Mouse (Mus musculus): ENCODE measurements around the gene Fosl2. TPM values are rescaled to one million over a fixed set of nuclear protein-coding genes. Genes with fewer than 3 reads are reported as not detected.

Gene Fosl2
- polyA plus RNA-seq, 1 experiment from 2014 or later, result 0.48 TPM

- ATAC-seq (ENCODE audit: insufficient read depth, low FRiP score, low TSS enrichment) (no peak), DNase-seq (ENCODE audit: low spot score) (no peak)
- H3K4me2 ChIP-seq (ENCODE audit: low read depth), result no peak overlapping the region
- H3K27me3 ChIP-seq (ENCODE audit: control insufficient read depth, insufficient read depth, low read length), result peaks cover 31% of the 10 kb centered on the region
- no peaks in the 10 kb centered on the region for H3K36me3 ChIP-seq (ENCODE audit: control insufficient read depth, insufficient read depth, low read length)
- WGBS, result 75% methylated on average over 10 of the region's 10 CpGs
- H3K4me1 ChIP-seq (ENCODE audit: control insufficient read depth, insufficient read depth, low read length), result peaks cover 12% of the 10 kb centered on the region; the same call in 1 of the 2 replicates
- H3K27ac ChIP-seq (ENCODE audit: low read depth, low read length), result no peak overlapping the region
- H3K4me3 ChIP-seq (ENCODE audit: low read depth, low read length), result no peak overlapping the region
- H3K9me3 ChIP-seq (ENCODE audit: control insufficient read depth, low read length), result no peaks in the 10 kb centered on the region
- no peak overlapping the region for H3K9ac ChIP-seq (ENCODE audit: low read length)
These were observed 3.0 kb downstream of the Fosl2 start for GRCm38 (mm10) chr5:32138446-32139195.

GRCm38 (mm10) chr5:32139516-32140037 is 4.0 kb downstream of the Fosl2 start:
- no peaks in the 10 kb centered on the region for H3K36me3 ChIP-seq (ENCODE audit: control insufficient read depth, insufficient read depth, low read length)
- H3K27ac ChIP-seq (ENCODE audit: low read depth, low read length), result no peak overlapping the region
- H3K4me1 ChIP-seq (ENCODE audit: control insufficient read depth, insufficient read depth, low read length), result peaks cover 12% of the 10 kb centered on the region; the same call in 1 of the 2 replicates
- ATAC-seq (ENCODE audit: insufficient read depth, low FRiP score, low TSS enrichment), result no peak
- DNase-seq (ENCODE audit: low spot score), result peak; percentile 30
- no peak overlapping the region for H3K4me2 ChIP-seq (ENCODE audit: low read depth)
- H3K9me3 ChIP-seq (ENCODE audit: control insufficient read depth, low read length), result no peaks in the 10 kb centered on the region
- H3K4me3 ChIP-seq (ENCODE audit: low read depth, low read length), result no peak overlapping the region
- no peak overlapping the region for H3K9ac ChIP-seq (ENCODE audit: low read length)
- peaks cover 27% of the 10 kb centered on the region for H3K27me3 ChIP-seq (ENCODE audit: control insufficient read depth, insufficient read depth, low read length)
- 46% methylated on average over 9 of the region's 9 CpGs for WGBS

DNA sequence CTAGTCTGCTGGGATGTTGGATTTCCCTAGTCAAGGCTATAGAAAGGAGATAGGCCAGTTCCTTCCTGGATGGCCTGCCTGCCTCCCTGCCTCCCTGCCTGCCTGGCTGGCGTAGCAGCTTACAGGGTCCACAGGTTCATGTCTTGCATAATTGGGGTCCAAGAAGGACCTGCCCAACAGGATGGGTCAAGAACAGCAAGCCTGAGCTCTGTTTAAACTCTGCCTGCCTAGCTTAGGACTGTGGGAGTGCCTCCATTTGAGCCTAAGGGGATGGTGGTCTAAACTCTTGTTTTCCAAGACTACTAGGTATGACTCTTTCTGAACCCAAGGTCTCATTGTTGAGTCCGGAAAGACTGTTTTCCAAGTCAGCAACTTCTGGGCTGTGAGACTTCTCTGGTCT is 6.3 kb downstream of the Fosl2 start:
- Histone ChIP-seq H3K4me1 (ENCODE audit: control insufficient read depth, insufficient read depth, low read length) (peaks cover 6% of the 10 kb centered on the region; the same call in 1 of the 2 replicates), H3K27ac (ENCODE audit: low read depth, low read length) (no peak overlapping the region), H3K4me2 (ENCODE audit: low read depth) (no peak overlapping the region), H3K36me3 (ENCODE audit: control insufficient read depth, insufficient read depth, low read length) (no peaks in the 10 kb centered on the region), H3K4me3 (ENCODE audit: low read depth, low read length) (no peak overlapping the region), H3K27me3 (ENCODE audit: control insufficient read depth, insufficient read depth, low read length) (peaks cover 13% of the 10 kb centered on the region), H3K9me3 (ENCODE audit: control insufficient read depth, low read length) (no peaks in the 10 kb centered on the region), H3K9ac (ENCODE audit: low read length) (no peak overlapping the region)
- 92% methylated on average over 2 of the region's 2 CpGs for WGBS
- ATAC-seq (ENCODE audit: insufficient read depth, low FRiP score, low TSS enrichment) (no peak), DNase-seq (ENCODE audit: low spot score) (no peak)

GRCm38 (mm10) chr5:32143433-32143970 is 7.9 kb downstream of the Fosl2 start:
- Histone ChIP-seq H3K4me2 (ENCODE audit: low read depth) (no peak overlapping the region), H3K27ac (ENCODE audit: low read depth, low read length) (no peak overlapping the region), H3K27me3 (ENCODE audit: control insufficient read depth, insufficient read depth, low read length) (peaks cover 2% of the 10 kb centered on the region; the same call in 1 of the 2 replicates), H3K36me3 (ENCODE audit: control insufficient read depth, insufficient read depth, low read length) (no peaks in the 10 kb centered on the region), H3K4me3 (ENCODE audit: low read depth, low read length) (no peak overlapping the region), H3K9me3 (ENCODE audit: control insufficient read depth, low read length) (no peaks in the 10 kb centered on the region), H3K9ac (ENCODE audit: low read length) (no peak overlapping the region), H3K4me1 (ENCODE audit: control insufficient read depth, insufficient read depth, low read length) (peaks cover 6% of the 10 kb centered on the region; the same call in 1 of the 2 replicates)
- ATAC-seq (ENCODE audit: insufficient read depth, low FRiP score, low TSS enrichment) (no peak), DNase-seq (ENCODE audit: low spot score) (no peak)
- 69% methylated on average over 13 of the region's 13 CpGs for WGBS

GRCm38 (mm10) chr5:32146281-32146680 is 10.7 kb downstream of the Fosl2 start:
- ATAC-seq (ENCODE audit: insufficient read depth, low FRiP score, low TSS enrichment) (no peak), DNase-seq (ENCODE audit: low spot score) (no peak)
- no peaks in the 10 kb centered on the region for H3K9me3 ChIP-seq (ENCODE audit: control insufficient read depth, low read length)
- no peak overlapping the region for H3K9ac ChIP-seq (ENCODE audit: low read length)
- no peak overlapping the region for H3K4me2 ChIP-seq (ENCODE audit: low read depth)
- H3K4me3 ChIP-seq (ENCODE audit: low read depth, low read length), result no peak overlapping the region
- no peaks in the 10 kb centered on the region for H3K27me3 ChIP-seq (ENCODE audit: control insufficient read depth, insufficient read depth, low read length)
- H3K27ac ChIP-seq (ENCODE audit: low read depth, low read length), result no peak overlapping the region
- peaks cover 6% of the 10 kb centered on the region; the same call in 1 of the 2 replicates for H3K4me1 ChIP-seq (ENCODE audit: control insufficient read depth, insufficient read depth, low read length)
- whole genome bisulfite sequencing, result 90% methylated on average over 6 of the region's 6 CpGs
- H3K36me3 ChIP-seq (ENCODE audit: control insufficient read depth, insufficient read depth, low read length), result no peaks in the 10 kb centered on the region

DNA sequence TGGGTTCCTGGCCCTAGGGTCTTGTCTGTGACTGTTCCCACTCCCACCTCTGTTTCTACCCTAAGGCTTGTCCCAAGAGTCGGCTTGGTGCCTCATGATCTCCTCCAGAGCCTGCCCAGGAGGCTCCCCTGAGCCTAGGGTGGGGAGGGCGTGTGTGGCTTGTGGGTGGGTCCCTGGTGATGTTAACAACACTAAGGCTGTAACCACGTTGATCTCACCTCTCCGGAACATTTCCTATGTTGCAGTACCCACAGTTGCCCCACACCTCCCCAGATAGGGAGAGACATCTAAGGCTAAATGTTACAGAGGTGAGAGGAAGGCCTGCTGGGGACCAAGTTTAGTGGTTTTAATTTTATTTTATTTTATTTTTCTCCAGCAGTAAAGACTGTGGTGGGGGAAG is 13.0 kb downstream of the Fosl2 start:
- ATAC-seq (ENCODE audit: insufficient read depth, low FRiP score, low TSS enrichment) (no peak), DNase-seq (ENCODE audit: low spot score) (no peak)
- H3K4me3 ChIP-seq (ENCODE audit: low read depth, low read length), result no peak overlapping the region
- H3K9ac ChIP-seq (ENCODE audit: low read length), result no peak overlapping the region
- 79% methylated on average over 4 of the region's 4 CpGs for WGBS
- no peaks in the 10 kb centered on the region for H3K27me3 ChIP-seq (ENCODE audit: control insufficient read depth, insufficient read depth, low read length)
- peaks cover 4% of the 10 kb centered on the region for H3K4me1 ChIP-seq (ENCODE audit: control insufficient read depth, insufficient read depth, low read length)
- H3K27ac ChIP-seq (ENCODE audit: low read depth, low read length), result no peak overlapping the region
- H3K4me2 ChIP-seq (ENCODE audit: low read depth), result no peak overlapping the region
- H3K9me3 ChIP-seq (ENCODE audit: control insufficient read depth, low read length), result no peaks in the 10 kb centered on the region
- H3K36me3 ChIP-seq (ENCODE audit: control insufficient read depth, insufficient read depth, low read length), result no peaks in the 10 kb centered on the region

- Histone ChIP-seq H3K4me2 (ENCODE audit: low read depth) (no peak overlapping the region), H3K27me3 (ENCODE audit: control insufficient read depth, insufficient read depth, low read length) (no peaks in the 10 kb centered on the region), H3K4me1 (ENCODE audit: control insufficient read depth, insufficient read depth, low read length) (peaks cover 4% of the 10 kb centered on the region), H3K4me3 (ENCODE audit: low read depth, low read length) (no peak overlapping the region), H3K27ac (ENCODE audit: low read depth, low read length) (no peak overlapping the region), H3K36me3 (ENCODE audit: control insufficient read depth, insufficient read depth, low read length) (no peaks in the 10 kb centered on the region), H3K9me3 (ENCODE audit: control insufficient read depth, low read length) (no peaks in the 10 kb centered on the region), H3K9ac (ENCODE audit: low read length) (no peak overlapping the region)
- 51% methylated on average over 4 of the region's 4 CpGs for WGBS
- DNase-seq (ENCODE audit: low spot score) (no peak), ATAC-seq (ENCODE audit: insufficient read depth, low FRiP score, low TSS enrichment) (no peak)
These were observed 15.6 kb downstream of the Fosl2 start for GRCm38 (mm10) chr5:32151244-32151643.

DNA sequence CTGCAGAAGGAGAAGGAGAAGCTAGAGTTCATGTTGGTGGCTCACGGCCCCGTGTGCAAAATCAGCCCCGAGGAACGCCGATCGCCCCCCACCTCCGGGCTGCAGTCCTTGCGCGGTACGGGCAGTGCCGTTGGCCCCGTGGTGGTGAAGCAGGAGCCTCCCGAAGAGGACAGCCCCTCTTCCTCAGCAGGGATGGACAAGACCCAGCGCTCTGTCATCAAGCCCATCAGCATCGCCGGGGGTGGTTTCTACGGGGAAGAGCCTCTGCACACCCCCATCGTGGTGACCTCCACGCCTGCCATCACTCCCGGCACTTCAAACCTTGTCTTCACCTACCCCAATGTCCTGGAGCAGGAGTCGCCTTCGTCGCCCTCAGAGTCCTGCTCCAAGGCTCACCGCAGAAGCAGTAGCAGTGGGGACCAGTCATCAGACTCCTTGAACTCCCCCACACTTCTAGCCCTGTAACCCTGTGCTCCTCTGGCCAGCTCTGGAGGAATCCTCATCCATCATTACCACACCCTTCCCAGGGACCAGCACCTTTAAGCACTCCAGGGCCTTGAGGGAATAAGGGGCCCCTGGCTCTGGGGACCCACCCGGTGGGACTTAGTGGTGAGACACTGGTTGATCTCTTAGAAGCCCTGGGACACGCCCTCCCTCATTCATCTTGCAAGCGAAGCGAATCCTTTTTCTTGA is 17.3 kb downstream of the Fosl2 start:
- Histone ChIP-seq H3K4me3 (ENCODE audit: low read depth, low read length) (0 out of 2 replicates have a peak overlapping the region, but pooled peaks have one; percentile 4), H3K9ac (ENCODE audit: low read length) (no peak overlapping the region), H3K4me1 (ENCODE audit: control insufficient read depth, insufficient read depth, low read length) (peaks cover 4% of the 10 kb centered on the region), H3K36me3 (ENCODE audit: control insufficient read depth, insufficient read depth, low read length) (no peaks in the 10 kb centered on the region), H3K9me3 (ENCODE audit: control insufficient read depth, low read length) (no peaks in the 10 kb centered on the region), H3K27me3 (ENCODE audit: control insufficient read depth, insufficient read depth, low read length) (no peaks in the 10 kb centered on the region), H3K4me2 (ENCODE audit: low read depth) (peak overlapping the region; percentile 39), H3K27ac (ENCODE audit: low read depth, low read length) (no peak overlapping the region)
- 61% methylated on average over 28 of the region's 28 CpGs for WGBS
- DNase-seq (ENCODE audit: low spot score) (no peak), ATAC-seq (ENCODE audit: insufficient read depth, low FRiP score, low TSS enrichment) (no peak)
